Mouse (Mus musculus) myocyte (in vitro differentiated cells): Measurements from ENCODE around the gene Gm7544. TPM values are rescaled to one million over a fixed set of nuclear protein-coding genes. Genes with fewer than 3 reads are reported as not detected.

Experiments used
- H3K27me3 ChIP-seq: one replicate; pipeline ENCODE4 v1.6.1; 2011; ENCODE audit not compliant: control insufficient read depth, insufficient read depth, insufficient read length
- H3K36me3 ChIP-seq: one replicate; pipeline ENCODE4 v1.6.1; 2011; ENCODE audit not compliant: control insufficient read depth, insufficient read depth
- H3K4me2 ChIP-seq: one replicate; pipeline ENCODE4 v1.6.1; 2011; ENCODE audit warnings: low read depth, control low read depth
- H3K4me3 ChIP-seq: one replicate; pipeline ENCODE4 v1.5.1; 2011; ENCODE audit warnings: mild to moderate bottlenecking, control low read depth, moderate library complexity
- H3K79me2 ChIP-seq: one replicate; pipeline ENCODE4 v1.6.1; 2011; ENCODE audit not compliant: control insufficient read depth, insufficient read depth
- H3ac ChIP-seq: one replicate; pipeline ENCODE4 v1.6.1; 2011; ENCODE audit not compliant: control insufficient read depth, insufficient read length
- CEBPB ChIP-seq: IDR thresholded peaks from 2 replicates; pipeline ENCODE4 v1.6.1; 2011; ENCODE audit warnings: mild to moderate bottlenecking, moderate library complexity; ENCODE audit not compliant: poor library complexity, insufficient read depth, severe bottlenecking
- E2F4 ChIP-seq: IDR thresholded peaks from one replicate; pipeline ENCODE4 v1.6.1; 2011; ENCODE audit warnings: mild to moderate bottlenecking, control low read depth, moderate library complexity; ENCODE audit not compliant: insufficient read depth
- MAX ChIP-seq: IDR thresholded peaks from one replicate; pipeline ENCODE4 v1.6.1; 2011; ENCODE audit warnings: low read depth, mild to moderate bottlenecking, control low read depth
- MYOD1 ChIP-seq, 3 experiments: IDR thresholded peaks; one replicate each; pipeline ENCODE4 v1.6.1; 2011; ENCODE audit warnings: control low read depth in 2 of 3, low read depth in 2 of 3, mild to moderate bottlenecking in 2 of 3, moderate library complexity in 1 of 3; ENCODE audit not compliant: insufficient read length in 2 of 3, control insufficient read depth in 1 of 3
- MYOG ChIP-seq, 3 experiments: IDR thresholded peaks; one replicate each; pipeline ENCODE4 v1.6.1; 2011; ENCODE audit warnings: control low read depth in 2 of 3, low read depth in 2 of 3, mild to moderate bottlenecking in 2 of 3; ENCODE audit not compliant: insufficient read length in 2 of 3, control insufficient read depth in 1 of 3, insufficient read depth in 1 of 3
- POLR2A ChIP-seq: IDR thresholded peaks from one replicate; pipeline ENCODE4 v1.6.1; 2011; ENCODE audit warnings: low read depth, mild to moderate bottlenecking, control low read depth, moderate library complexity; ENCODE audit not compliant: insufficient read length
- POLR2AphosphoS2 ChIP-seq: IDR thresholded peaks from one replicate; pipeline ENCODE4 v1.6.1; 2011; ENCODE audit warnings: low read depth, control low read depth; ENCODE audit not compliant: insufficient read length
- REST ChIP-seq: IDR thresholded peaks from one replicate; pipeline ENCODE4 v1.6.1; 2011; ENCODE audit warnings: mild to moderate bottlenecking, control low read depth, moderate library complexity; ENCODE audit not compliant: insufficient read depth, insufficient read length
- SRF ChIP-seq: IDR thresholded peaks from one replicate; pipeline ENCODE4 v1.6.1; 2011; ENCODE audit warnings: low read depth; ENCODE audit not compliant: control insufficient read depth, insufficient read length
- TCF12 ChIP-seq: IDR thresholded peaks from one replicate; pipeline ENCODE4 v1.6.1; 2011; ENCODE audit warnings: mild to moderate bottlenecking, control low read depth; ENCODE audit not compliant: poor library complexity, insufficient read depth, severe bottlenecking
- TCF3 ChIP-seq: IDR thresholded peaks from one replicate; pipeline ENCODE4 v1.6.1; 2011; ENCODE audit warnings: low read depth, control low read depth; ENCODE audit not compliant: insufficient read length
- USF1 ChIP-seq: IDR thresholded peaks from one replicate; pipeline ENCODE4 v1.6.1; 2011; ENCODE audit warnings: low read depth, mild to moderate bottlenecking, control low read depth, moderate library complexity
- polyA plus RNA-seq: library from polyadenylated mRNA; unstranded; fragments of >200 nt; fragmentation: generic; extraction: Trizol; gene quantifications from one replicate; pipeline ENCODE4 v1.2.1, GENCODE M21; 2012; ENCODE audit warnings: missing spikeins

The Gm7544 gene
- polyA plus RNA-seq, 1 experiment: not detected

- no peak for TF ChIP-seq MYOD1 (IDR thresholded peaks at IDR 0.05; ENCODE audit: control insufficient read depth in 1 of 3, insufficient read length in 2 of 3, low read depth in 2 of 3)
- no peak for TF ChIP-seq CEBPB
- no peak for TF ChIP-seq MAX
- no peak for TF ChIP-seq POLR2A
- H3K4me2 ChIP-seq: no peak overlapping the region
- H3K36me3 ChIP-seq: no peaks in the 10 kb centered on the region
- H3ac ChIP-seq: no peak overlapping the region
- no peak overlapping the region for H3K4me3 ChIP-seq
- H3K79me2 ChIP-seq: no peaks in the 10 kb centered on the region
- H3K27me3 ChIP-seq: no peaks in the 10 kb centered on the region
Observed at GRCm38 (mm10) chr1:82987530-82988198, 31.9 kb upstream of the Gm7544 start.

GRCm38 (mm10) chr1:82986738-82987137 is 30.9 kb upstream of the Gm7544 start:
- Histone ChIP-seq H3K4me2 (no peak overlapping the region), H3ac (no peak overlapping the region), H3K79me2 (no peaks in the 10 kb centered on the region), H3K4me3 (no peak overlapping the region), H3K27me3 (no peaks in the 10 kb centered on the region), H3K36me3 (no peaks in the 10 kb centered on the region)
- TF ChIP-seq TCF3: no peak

GRCm38 (mm10) chr1:82977840-82978239 is 22.0 kb upstream of the Gm7544 start:
- H3K36me3 ChIP-seq: no peaks in the 10 kb centered on the region
- TF ChIP-seq MAX (no peak), TCF3 (no peak), MYOG (IDR thresholded peaks at IDR 0.05; ENCODE audit: control insufficient read depth in 1 of 3, insufficient read depth in 1 of 3, insufficient read length in 2 of 3, low read depth in 2 of 3) (no peak), POLR2A (no peak), REST (no peak), TCF12 (no peak), POLR2AphosphoS2 (no peak)
- no peak overlapping the region for H3K4me2 ChIP-seq

GRCm38 (mm10) chr1:82975750-82976149 is 19.9 kb upstream of the Gm7544 start:
- H3ac ChIP-seq: no peak overlapping the region
- H3K4me3 ChIP-seq: no peak overlapping the region
- no peaks in the 10 kb centered on the region for H3K27me3 ChIP-seq
- H3K4me2 ChIP-seq: no peak overlapping the region
- TF ChIP-seq E2F4 (no peak), TCF12 (no peak), REST (no peak), MYOD1 (IDR thresholded peaks at IDR 0.05; ENCODE audit: control insufficient read depth in 1 of 3, insufficient read length in 2 of 3, low read depth in 2 of 3) (no peak), POLR2A (no peak), MAX (no peak), SRF (no peak), CEBPB (no peak), POLR2AphosphoS2 (no peak), USF1 (no peak), TCF3 (no peak), MYOG (IDR thresholded peaks at IDR 0.05; ENCODE audit: control insufficient read depth in 1 of 3, insufficient read depth in 1 of 3, insufficient read length in 2 of 3, low read depth in 2 of 3) (no peak)
- H3K79me2 ChIP-seq: no peaks in the 10 kb centered on the region
- no peaks in the 10 kb centered on the region for H3K36me3 ChIP-seq

More at GRCm38 (mm10) chr1:82977840-82978239, 22.0 kb upstream of the Gm7544 start:
- no peak overlapping the region for H3K4me3 ChIP-seq
- no peaks in the 10 kb centered on the region for H3K79me2 ChIP-seq
- H3K27me3 ChIP-seq: no peaks in the 10 kb centered on the region
- H3ac ChIP-seq: no peak overlapping the region

- no peak overlapping the region for H3K4me2 ChIP-seq
Observed at GRCm38 (mm10) chr1:82974342-82974741, 18.5 kb upstream of the Gm7544 start.

GRCm38 (mm10) chr1:82973901-82974300 is 18.1 kb upstream of the Gm7544 start:
- H3K36me3 ChIP-seq: no peaks in the 10 kb centered on the region

More at GRCm38 (mm10) chr1:82974342-82974741, 18.5 kb upstream of the Gm7544 start:
- H3K79me2 ChIP-seq: no peaks in the 10 kb centered on the region
- H3K36me3 ChIP-seq: no peaks in the 10 kb centered on the region
- no peak overlapping the region for H3K4me3 ChIP-seq
- no peaks in the 10 kb centered on the region for H3K27me3 ChIP-seq
- no peak overlapping the region for H3ac ChIP-seq
- TF ChIP-seq MAX (no peak), CEBPB (no peak), POLR2A (no peak)

More at GRCm38 (mm10) chr1:82973901-82974300, 18.1 kb upstream of the Gm7544 start:
- Histone ChIP-seq H3K27me3 (no peaks in the 10 kb centered on the region), H3K79me2 (no peaks in the 10 kb centered on the region), H3ac (no peak overlapping the region), H3K4me3 (no peak overlapping the region), H3K4me2 (no peak overlapping the region)
- TF ChIP-seq MAX: no peak
- no peak for TF ChIP-seq TCF3
- no peak for TF ChIP-seq POLR2A
- TF ChIP-seq MYOG (IDR thresholded peaks at IDR 0.05; ENCODE audit: control insufficient read depth in 1 of 3, insufficient read depth in 1 of 3, insufficient read length in 2 of 3, low read depth in 2 of 3): no peak
- no peak for TF ChIP-seq POLR2AphosphoS2
- TF ChIP-seq SRF: no peak
- no peak for TF ChIP-seq MYOD1 (IDR thresholded peaks at IDR 0.05; ENCODE audit: control insufficient read depth in 1 of 3, insufficient read length in 2 of 3, low read depth in 2 of 3)
- no peak for TF ChIP-seq TCF12
- TF ChIP-seq CEBPB: no peak
- TF ChIP-seq REST: no peak
- TF ChIP-seq USF1: no peak
- no peak for TF ChIP-seq E2F4
